Mouse (Mus musculus): Measurements from ENCODE around the gene Bmyc. TPM values are rescaled to one million over a fixed set of nuclear protein-coding genes. Genes with fewer than 3 reads are reported as not detected.
"Not testable (repeated sequence)": the region's sequence is repeated elsewhere in the genome, so short reads cannot be mapped to it uniquely, and the experiment has no call there.

The Bmyc gene
- polyA plus RNA-seq, 1 experiment from 2014 or later, result 160 TPM

DNA sequence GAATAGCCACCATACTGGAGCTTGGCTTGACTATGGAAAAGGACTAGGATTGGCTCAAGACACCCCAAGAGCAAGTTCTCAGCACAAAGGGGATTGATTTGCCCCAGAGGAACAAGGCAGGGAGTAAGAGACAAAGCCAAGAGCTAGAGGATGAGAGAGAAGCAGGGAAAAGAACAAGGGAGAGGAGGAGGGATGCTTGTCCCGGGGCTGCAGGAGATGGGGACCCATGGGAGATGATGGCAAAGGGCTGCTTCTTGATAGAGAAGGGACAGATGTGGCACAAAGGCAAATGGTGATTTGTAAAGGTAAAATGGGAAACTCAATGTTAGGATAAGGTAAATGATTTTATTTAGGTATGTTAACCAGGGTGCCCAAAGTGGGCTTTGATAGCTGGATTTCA is 2.5 kb downstream of the Bmyc start:
- peaks cover 13% of the 10 kb centered on the region for H3K4me1 ChIP-seq (ENCODE audit: control insufficient read depth, insufficient read depth, low read length)
- not testable (repeated sequence) for H3K27me3 ChIP-seq (ENCODE audit: control insufficient read depth, insufficient read depth, low read length); H3K9me3 ChIP-seq (ENCODE audit: control insufficient read depth, low read length); H3K9ac ChIP-seq (replicated peaks; ENCODE audit: low read depth, low read length); H3K36me3 ChIP-seq (ENCODE audit: control insufficient read depth, insufficient read depth, low read length); H3K4me3 ChIP-seq (ENCODE audit: low read depth, low read length); H3K27ac ChIP-seq (ENCODE audit: low read depth, low read length); H3K4me2 ChIP-seq (ENCODE audit: low read depth, low read length); ATAC-seq (ENCODE audit: low read depth)
- WGBS, result 100% methylated on average over 1 of the region's 1 CpGs

DNA sequence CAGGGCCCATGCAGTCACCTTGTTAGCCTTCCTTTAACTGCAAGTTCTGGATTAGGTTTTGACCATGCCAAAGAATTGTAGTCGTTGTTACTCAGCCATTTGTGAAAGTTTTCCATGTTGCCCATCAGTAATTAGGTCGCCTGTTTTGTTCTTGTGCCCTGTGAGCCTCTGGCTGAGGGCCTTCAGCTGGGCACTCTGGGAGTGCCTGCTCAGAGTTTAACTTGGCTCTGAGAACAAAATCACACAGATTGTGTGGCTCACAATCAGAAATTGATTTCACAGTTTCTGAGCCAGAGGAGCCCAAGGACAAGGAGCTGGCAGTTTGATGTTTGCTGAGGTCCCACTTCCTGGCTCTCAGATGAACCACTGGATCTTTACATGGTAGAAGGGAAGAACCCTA is 3.3 kb downstream of the Bmyc start:
- ATAC-seq (ENCODE audit: low read depth); H3K9ac ChIP-seq (replicated peaks; ENCODE audit: low read depth, low read length); H3K9me3 ChIP-seq (ENCODE audit: control insufficient read depth, low read length); H3K4me3 ChIP-seq (ENCODE audit: low read depth, low read length); H3K4me2 ChIP-seq (ENCODE audit: low read depth, low read length); H3K27ac ChIP-seq (ENCODE audit: low read depth, low read length); H3K36me3 ChIP-seq (ENCODE audit: control insufficient read depth, insufficient read depth, low read length); H3K27me3 ChIP-seq (ENCODE audit: control insufficient read depth, insufficient read depth, low read length): not testable (repeated sequence)
- peaks cover 13% of the 10 kb centered on the region for H3K4me1 ChIP-seq (ENCODE audit: control insufficient read depth, insufficient read depth, low read length)
- WGBS, result 71% methylated on average over 2 of the region's 2 CpGs

DNA sequence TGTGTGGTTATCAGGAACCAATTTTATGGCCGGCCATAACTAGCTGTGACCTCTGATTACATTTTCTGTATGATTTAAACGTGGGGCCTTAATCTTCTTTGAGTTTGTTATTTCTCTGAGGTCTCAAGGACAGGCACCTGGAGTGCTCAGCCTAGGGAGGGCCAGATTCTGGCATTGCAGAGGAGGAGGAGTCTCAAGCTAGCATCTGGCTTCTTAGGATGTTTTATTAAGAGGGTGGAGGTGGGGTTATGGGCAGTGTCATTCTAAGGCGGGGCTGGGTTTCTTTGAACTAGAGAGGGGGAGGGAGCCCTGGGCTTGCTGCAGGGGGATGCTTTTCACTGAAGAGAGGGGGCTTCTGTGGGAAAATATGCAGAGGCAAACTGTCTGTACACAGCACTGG is 5.1 kb downstream of the Bmyc start:
- not testable (repeated sequence) for H3K27me3 ChIP-seq (ENCODE audit: control insufficient read depth, insufficient read depth, low read length); H3K9ac ChIP-seq (replicated peaks; ENCODE audit: low read depth, low read length); H3K27ac ChIP-seq (ENCODE audit: low read depth, low read length); H3K36me3 ChIP-seq (ENCODE audit: control insufficient read depth, insufficient read depth, low read length); ATAC-seq (ENCODE audit: low read depth); H3K4me2 ChIP-seq (ENCODE audit: low read depth, low read length); H3K4me3 ChIP-seq (ENCODE audit: low read depth, low read length); H3K9me3 ChIP-seq (ENCODE audit: control insufficient read depth, low read length)
- H3K4me1 ChIP-seq (ENCODE audit: control insufficient read depth, insufficient read depth, low read length), result peaks cover 13% of the 10 kb centered on the region
- WGBS, result 20% methylated on average over 3 of the region's 3 CpGs

DNA sequence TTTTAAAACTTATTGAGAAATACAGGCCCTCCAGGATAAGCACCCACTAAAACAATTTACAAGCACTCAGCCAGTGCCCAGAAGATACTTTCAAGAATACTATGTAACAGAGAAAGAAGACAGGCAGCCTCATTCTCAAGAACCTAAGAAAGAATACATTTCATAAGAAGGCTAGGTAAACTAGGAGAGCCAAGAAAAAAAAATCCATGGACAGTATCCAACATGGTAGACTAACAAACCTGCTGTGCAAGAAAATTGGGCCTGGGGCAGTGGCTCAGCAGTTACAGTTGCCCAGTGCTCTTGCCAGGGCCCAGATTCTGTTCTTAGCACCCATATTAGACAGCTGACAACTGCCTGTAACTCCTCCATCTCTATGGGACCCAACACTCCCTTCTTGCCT is 10.7 kb downstream of the Bmyc start:
- Histone ChIP-seq H3K36me3 (ENCODE audit: control insufficient read depth, insufficient read depth, low read length) (no peaks in the 10 kb centered on the region), H3K4me3 (ENCODE audit: low read depth, low read length) (no peak overlapping the region), H3K4me1 (ENCODE audit: control insufficient read depth, insufficient read depth, low read length) (no peaks in the 10 kb centered on the region), H3K27ac (ENCODE audit: low read depth, low read length) (no peak overlapping the region), H3K4me2 (ENCODE audit: low read depth, low read length) (no peak overlapping the region), H3K9ac (replicated peaks; ENCODE audit: low read depth, low read length) (no peak overlapping the region), H3K27me3 (ENCODE audit: control insufficient read depth, insufficient read depth, low read length) (no peaks in the 10 kb centered on the region), H3K9me3 (ENCODE audit: control insufficient read depth, low read length) (no peaks in the 10 kb centered on the region)
- ATAC-seq (ENCODE audit: low read depth), result no peak

DNA sequence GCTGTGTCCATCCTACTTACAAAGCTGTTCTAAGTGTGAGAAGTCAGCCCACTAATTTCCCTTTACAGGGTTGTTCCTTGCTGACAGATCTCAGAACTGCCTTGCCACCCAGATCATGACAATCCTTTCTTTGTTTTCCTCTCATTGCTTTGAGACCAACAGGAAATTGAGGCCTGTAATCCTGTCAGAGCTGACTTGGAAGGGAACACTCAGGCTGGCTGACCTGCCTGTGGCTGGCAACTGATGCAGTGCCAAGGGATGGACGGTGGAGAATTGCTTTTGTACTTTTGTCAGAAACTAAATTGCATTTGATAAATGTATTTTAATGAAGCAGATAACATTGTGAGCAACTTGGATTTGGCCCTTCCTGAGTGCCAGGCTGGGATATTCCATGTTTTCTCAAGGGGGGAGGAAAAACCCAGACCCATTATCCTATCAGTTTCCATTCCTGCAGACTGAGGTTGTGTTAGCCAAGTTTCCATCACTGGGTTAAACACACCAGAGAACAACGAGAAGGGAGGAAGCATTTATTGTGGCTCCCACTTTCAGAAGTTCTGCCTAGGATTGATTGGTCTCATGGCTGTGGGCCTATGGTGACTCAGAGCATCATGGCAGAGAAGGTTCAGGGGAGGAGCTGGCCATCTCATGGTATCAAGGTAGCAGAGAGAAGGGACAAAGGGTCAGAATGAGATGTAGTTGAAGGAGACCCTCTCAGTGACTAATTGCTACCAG is 26.8 kb downstream of the Bmyc start:
- Histone ChIP-seq H3K27me3 (ENCODE audit: control insufficient read depth, insufficient read depth, low read length) (no peaks in the 10 kb centered on the region), H3K4me3 (ENCODE audit: low read depth, low read length) (no peak overlapping the region), H3K9me3 (ENCODE audit: control insufficient read depth, low read length) (no peaks in the 10 kb centered on the region), H3K4me2 (ENCODE audit: low read depth, low read length) (no peak overlapping the region), H3K36me3 (ENCODE audit: control insufficient read depth, insufficient read depth, low read length) (no peaks in the 10 kb centered on the region), H3K9ac (replicated peaks; ENCODE audit: low read depth, low read length) (no peak overlapping the region), H3K4me1 (ENCODE audit: control insufficient read depth, insufficient read depth, low read length) (no peaks in the 10 kb centered on the region), H3K27ac (ENCODE audit: low read depth, low read length) (no peak overlapping the region)
- ATAC-seq (ENCODE audit: low read depth), result no peak
- WGBS, result 50% methylated on average over 2 of the region's 2 CpGs

DNA sequence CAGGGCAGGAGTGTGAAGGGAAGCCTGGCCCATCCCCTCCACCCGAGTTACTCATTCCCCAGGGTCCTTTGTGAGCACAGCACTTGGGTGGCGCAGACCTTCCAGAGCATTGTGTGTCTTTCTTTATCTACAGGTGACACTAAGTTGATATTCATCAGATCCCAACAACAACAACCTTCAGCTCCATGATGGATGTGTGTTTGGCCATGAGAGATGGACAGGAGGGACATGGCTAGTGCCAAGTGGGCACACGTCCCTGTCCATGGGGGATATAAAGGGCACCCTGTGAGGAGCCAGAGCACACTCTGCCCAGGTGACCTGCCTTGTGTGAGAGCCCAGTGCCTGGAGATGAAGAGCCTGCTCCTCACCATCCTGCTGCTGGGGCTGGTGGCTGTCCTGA is 30.2 kb downstream of the Bmyc start, which contains the start of gene Obp2b:
Gene Obp2b, plus strand, starts transcription at position 301 of the 400 bp plus-strand sequence.
- H3K4me3 ChIP-seq (ENCODE audit: low read depth, low read length); H3K27ac ChIP-seq (ENCODE audit: low read depth, low read length); H3K9me3 ChIP-seq (ENCODE audit: control insufficient read depth, low read length); H3K9ac ChIP-seq (replicated peaks; ENCODE audit: low read depth, low read length); ATAC-seq (ENCODE audit: low read depth); H3K36me3 ChIP-seq (ENCODE audit: control insufficient read depth, insufficient read depth, low read length); H3K27me3 ChIP-seq (ENCODE audit: control insufficient read depth, insufficient read depth, low read length); H3K4me1 ChIP-seq (ENCODE audit: control insufficient read depth, insufficient read depth, low read length); H3K4me2 ChIP-seq (ENCODE audit: low read depth, low read length): not testable (repeated sequence)
- WGBS, result 93% methylated on average over 3 of the region's 3 CpGs

DNA sequence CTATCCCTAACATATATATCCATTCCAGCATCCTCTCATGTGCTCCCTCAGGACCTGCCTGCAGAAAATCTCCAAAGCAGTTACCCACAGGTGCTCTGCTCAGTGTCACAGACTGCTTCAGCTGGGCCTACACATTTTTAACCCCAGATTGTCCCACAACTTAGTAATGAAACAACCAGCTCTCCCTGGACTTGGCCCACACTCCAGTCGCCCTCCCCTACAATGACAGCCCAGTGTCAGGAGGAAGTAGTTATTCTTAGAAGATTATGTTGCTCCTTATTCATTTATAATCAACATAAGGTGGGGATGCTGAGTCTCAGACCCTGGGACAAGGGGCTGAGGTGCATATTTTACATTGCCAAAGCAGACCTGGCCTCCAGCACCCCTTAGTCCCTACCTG is 35.1 kb downstream of the Bmyc start:
- 68% methylated on average over 1 of the region's 1 CpGs for WGBS
- Histone ChIP-seq H3K9me3 (ENCODE audit: control insufficient read depth, low read length) (no peaks in the 10 kb centered on the region), H3K9ac (replicated peaks; ENCODE audit: low read depth, low read length) (no peak overlapping the region), H3K4me1 (ENCODE audit: control insufficient read depth, insufficient read depth, low read length) (no peaks in the 10 kb centered on the region), H3K27me3 (ENCODE audit: control insufficient read depth, insufficient read depth, low read length) (no peaks in the 10 kb centered on the region), H3K27ac (ENCODE audit: low read depth, low read length) (no peak overlapping the region), H3K36me3 (ENCODE audit: control insufficient read depth, insufficient read depth, low read length) (no peaks in the 10 kb centered on the region), H3K4me2 (ENCODE audit: low read depth, low read length) (no peak overlapping the region), H3K4me3 (ENCODE audit: low read depth, low read length) (no peak overlapping the region)
- no peak for ATAC-seq (ENCODE audit: low read depth)

DNA sequence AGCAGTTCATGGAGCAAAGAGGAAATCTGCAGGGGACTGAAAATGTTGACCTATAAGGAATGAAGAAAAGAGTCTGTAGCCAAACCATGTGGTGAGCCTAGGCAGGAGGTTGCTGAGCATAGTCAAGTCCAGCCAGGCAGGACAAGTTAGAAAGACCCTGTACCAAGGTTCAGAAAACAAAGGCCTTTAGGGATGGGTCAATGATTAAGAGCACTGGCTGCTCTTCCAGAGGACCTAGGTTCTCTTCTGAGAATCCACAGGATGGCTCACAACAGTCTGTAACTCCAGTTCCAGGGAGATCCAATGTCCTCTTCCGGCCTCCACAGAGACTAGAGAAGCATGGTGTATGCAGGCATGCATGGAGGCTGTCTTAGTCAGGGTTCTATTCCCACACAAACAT is 47.7 kb downstream of the Bmyc start:
- Histone ChIP-seq H3K9ac (replicated peaks; ENCODE audit: low read depth, low read length) (no peak overlapping the region), H3K4me1 (ENCODE audit: control insufficient read depth, insufficient read depth, low read length) (no peaks in the 10 kb centered on the region), H3K27me3 (ENCODE audit: control insufficient read depth, insufficient read depth, low read length) (no peaks in the 10 kb centered on the region), H3K9me3 (ENCODE audit: control insufficient read depth, low read length) (no peaks in the 10 kb centered on the region; the same call in 1 of the 2 replicates), H3K36me3 (ENCODE audit: control insufficient read depth, insufficient read depth, low read length) (no peaks in the 10 kb centered on the region), H3K27ac (ENCODE audit: low read depth, low read length) (no peak overlapping the region), H3K4me3 (ENCODE audit: low read depth, low read length) (no peak overlapping the region), H3K4me2 (ENCODE audit: low read depth, low read length) (no peak overlapping the region)
- WGBS, result 96% methylated on average over 1 of the region's 1 CpGs
- ATAC-seq (ENCODE audit: low read depth), result no peak
